Mouse (Mus musculus): Measurements from ENCODE around the gene Mlxip. TPM values are rescaled to one million over a fixed set of nuclear protein-coding genes. Genes with fewer than 3 reads are reported as not detected.

Mlxip gene
- total RNA-seq, 2 experiments from 2014 or later = 20.5 to 20.8 TPM

DNA sequence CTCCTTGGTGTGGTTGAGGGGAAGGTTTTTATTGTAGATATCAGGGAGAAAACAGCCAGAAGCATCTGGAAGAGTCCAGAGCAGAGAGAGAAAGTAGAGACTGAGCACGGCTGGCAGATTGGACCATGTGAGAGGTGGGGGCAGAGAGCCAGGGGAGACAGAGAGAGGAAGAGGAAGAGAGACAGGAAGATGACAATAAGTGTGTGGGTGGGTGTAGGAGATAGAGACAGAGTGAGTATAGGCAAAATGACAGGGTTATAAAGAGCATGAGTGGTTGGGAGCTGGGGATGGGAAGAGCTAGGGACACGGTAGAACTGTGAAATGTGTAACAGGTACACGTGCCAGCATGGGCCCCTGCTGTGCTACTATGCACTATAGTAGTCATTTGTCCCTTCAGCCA is 6.1 kb upstream of the Mlxip start:
- H3K4me3 ChIP-seq = no peak overlapping the region
- intact Hi-C loops (cut with DNase I) = no loop called here
- TF ChIP-seq CTCF (IDR thresholded peaks at IDR 0.05) = no peak
- H3K27ac ChIP-seq = no peak overlapping the region
- DNase-seq (ENCODE audit: extremely low spot score in 1 of 2, low spot score in 2 of 2) = no peak

DNA sequence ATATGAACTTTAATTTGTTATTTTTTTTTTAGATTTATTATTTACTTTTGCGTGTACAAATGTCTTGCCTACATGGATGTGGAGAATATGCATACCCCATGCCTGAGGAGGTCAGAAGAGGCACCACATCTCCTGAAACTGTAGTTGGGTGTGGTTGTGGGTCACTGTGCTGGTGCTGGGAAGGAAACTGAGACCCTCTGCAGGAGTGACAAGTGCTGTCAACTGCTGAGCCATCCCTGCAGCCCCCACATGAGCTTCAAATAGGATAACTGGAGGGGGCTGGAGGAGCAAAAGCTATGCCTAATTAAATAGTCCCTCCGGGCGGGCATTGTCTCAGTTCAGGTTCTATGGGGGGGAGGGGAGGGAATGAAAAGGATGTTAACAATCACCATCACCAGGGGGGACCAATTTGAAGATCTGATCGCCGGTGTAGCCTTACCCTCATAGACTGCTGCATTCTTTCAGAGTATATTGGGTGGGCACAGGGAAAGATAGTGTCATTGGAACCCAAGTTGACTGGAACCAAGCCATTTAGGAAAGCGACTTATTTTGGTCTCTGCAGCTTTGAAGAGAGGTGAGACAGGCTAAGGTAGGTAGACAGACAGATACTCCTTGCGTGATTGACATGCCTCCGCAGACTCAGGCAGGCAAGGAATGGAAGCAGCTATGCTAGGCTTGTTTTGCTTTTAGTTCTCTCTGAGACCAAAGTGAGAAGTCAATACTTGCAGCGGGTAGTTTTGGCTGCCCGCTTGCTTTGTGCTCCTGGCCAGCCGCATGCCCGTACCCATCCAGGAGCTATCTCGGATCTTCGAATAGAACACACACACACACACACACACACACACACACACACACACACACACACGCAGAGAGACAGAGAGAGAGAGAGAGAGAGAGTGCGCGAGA is 3.8 kb upstream of the Mlxip start:
- no peak for DNase-seq (ENCODE audit: extremely low spot score in 1 of 2, low spot score in 2 of 2)
- intact Hi-C loops (cut with DNase I) = loop anchor here (5.0 kb wide), 1 partner anchor 42 kb away; no protein-coding TSS in a partner anchor
- TF ChIP-seq CTCF (IDR thresholded peaks at IDR 0.05) = no peak
- H3K27ac ChIP-seq = no peak overlapping the region
- peak overlapping the region; percentile 32; the same call in 1 of the 2 replicates for H3K4me3 ChIP-seq

DNA sequence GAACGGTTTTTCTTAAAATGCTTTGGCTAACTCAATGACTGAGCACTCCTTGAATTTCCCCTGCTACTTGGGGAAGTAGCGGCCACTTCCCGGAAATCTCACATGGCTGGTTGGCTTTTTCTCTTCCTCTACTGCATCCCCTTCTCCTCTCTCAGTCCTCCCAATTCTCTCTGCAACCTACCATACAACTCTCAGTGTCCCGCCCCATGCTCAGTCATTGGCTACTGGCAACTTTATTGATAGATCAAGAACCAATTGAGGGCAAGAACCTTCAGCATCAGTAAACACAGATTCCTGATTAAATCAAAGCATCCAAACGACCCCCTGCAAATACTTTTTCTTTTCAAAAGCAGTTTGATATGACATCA is 3.2 kb upstream of the Mlxip start:
- peak in 1 of 2 experiments; percentile 56 for DNase-seq (ENCODE audit: extremely low spot score in 1 of 2, low spot score in 2 of 2)
- no peak for TF ChIP-seq CTCF (IDR thresholded peaks at IDR 0.05)
- intact Hi-C loops (cut with DNase I) = loop anchor here (5.0 kb wide), 1 partner anchor 41 kb away; no protein-coding TSS in a partner anchor
- H3K4me3 ChIP-seq = peak overlapping the region; percentile 32; the same call in 1 of the 2 replicates
- H3K27ac ChIP-seq = no peak overlapping the region

DNA sequence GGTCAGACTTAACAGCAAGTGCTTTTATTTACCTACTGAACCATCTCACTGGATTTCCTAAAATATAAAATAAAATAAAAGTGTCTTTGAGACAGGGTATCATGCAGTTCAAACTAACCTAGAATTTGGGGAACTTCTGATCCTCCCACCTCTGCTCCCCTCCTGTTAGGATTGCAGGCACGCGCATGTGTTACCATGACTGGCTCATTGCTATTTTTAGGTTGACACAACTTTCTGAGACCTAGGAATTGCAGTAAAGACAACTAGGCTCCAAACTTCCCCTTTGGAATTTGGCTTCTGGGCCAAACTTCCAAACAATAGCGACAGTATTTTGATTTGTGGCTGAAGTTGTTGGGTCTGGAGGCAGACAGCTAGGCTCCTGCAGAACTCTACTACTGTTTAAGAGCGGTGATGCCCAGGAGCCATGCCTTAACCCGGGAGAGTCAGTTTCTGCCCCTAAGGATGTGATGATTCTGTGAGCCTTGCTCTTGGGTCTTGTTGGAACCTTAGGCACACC is 754 bp upstream of the Mlxip start:
- no peak for TF ChIP-seq CTCF (IDR thresholded peaks at IDR 0.05)
- intact Hi-C loops (cut with DNase I) = loop anchor here (5.0 kb wide), 1 partner anchor 38 kb away; no protein-coding TSS in a partner anchor
- Histone ChIP-seq H3K4me3 (peak overlapping the region; percentile 90), H3K27ac (peak overlapping the region; percentile 90)
- no peak for DNase-seq (ENCODE audit: extremely low spot score in 1 of 2, low spot score in 2 of 2)

DNA sequence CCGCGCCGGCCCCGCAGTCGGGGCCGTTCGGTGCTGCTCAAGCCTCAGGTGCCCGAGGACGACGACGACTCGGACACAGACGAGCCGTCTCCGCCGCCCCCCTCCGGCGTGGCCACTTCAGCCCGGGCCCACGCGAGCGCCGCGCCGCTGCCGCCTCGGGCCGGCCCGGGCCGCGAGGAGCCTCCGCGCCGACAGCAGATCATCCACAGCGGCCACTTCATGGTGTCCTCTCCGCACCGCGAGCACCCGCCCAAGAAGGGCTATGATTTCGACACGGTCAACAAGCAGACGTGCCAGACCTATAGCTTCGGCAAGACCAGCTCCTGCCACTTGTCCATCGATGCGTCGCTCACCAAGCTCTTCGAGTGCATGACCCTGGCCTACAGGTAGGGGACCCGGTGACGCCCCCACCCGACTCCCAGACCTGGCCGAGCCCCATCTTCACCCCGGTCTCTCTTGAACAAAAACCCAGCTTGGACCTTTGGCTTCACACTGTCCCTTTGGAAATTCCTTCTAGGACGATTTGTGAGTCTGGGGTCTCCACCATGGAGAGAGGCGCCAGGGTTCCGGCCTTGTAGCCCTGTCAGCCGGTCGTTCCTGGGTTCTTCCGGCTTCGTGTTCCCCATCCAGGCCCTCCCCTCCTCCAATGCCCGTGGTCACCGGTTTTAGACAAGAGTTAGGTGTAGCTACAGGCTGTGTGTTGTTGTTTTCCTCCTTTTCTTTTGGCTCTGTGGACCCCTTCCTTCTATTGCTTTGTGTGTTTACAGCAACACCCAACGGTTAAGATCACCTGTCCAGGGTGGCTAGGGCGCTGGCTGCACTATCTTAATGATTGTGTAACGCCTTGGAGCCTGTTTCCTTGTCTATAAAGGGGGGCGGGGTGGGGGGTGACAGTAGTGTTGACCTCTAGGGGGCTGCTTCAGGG is 621 bp downstream of the Mlxip start:
- peak overlapping the region; percentile 90 for H3K27ac ChIP-seq
- no peak; the same call in 1 of the 2 replicates for TF ChIP-seq CTCF (IDR thresholded peaks at IDR 0.05)
- DNase-seq (ENCODE audit: extremely low spot score in 1 of 2, low spot score in 2 of 2) = no peak
- H3K4me3 ChIP-seq = peak overlapping the region; percentile 90
- intact Hi-C loops (cut with DNase I) = loop anchor here (5.0 kb wide), 1 partner anchor 37 kb away; no protein-coding TSS in a partner anchor

DNA sequence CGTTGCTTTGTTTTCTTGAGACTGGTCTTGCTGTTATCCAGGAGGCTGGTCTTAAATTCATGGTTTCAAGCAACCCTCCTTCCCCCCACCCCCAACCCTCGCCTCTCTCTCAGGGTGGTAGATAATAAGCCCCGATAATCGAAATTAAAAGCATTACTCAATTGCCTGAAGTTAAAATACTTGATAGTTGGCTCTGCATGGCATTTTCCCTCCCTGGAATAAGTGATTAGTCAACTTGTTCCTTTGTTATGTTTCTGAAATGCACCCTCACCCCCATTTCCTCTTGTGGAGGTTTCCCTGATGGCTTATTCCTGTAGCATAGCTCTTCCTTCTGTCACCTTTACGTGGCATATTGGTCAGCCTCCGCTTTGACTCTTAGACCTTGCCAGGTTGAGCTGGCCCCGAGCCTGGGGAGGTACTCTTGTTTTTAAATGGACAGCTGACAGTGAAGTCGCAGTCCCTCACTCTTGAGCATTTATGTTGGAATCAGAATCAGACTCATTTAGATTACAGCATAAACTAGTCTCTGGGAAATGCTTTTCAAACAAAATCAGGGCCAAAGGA is 2.4 kb downstream of the Mlxip start:
- Histone ChIP-seq H3K4me3 (peak overlapping the region; percentile 90), H3K27ac (peak overlapping the region; percentile 37)
- DNase-seq (ENCODE audit: extremely low spot score in 1 of 2, low spot score in 2 of 2) = no peak
- intact Hi-C loops (cut with DNase I) = no loop called here
- TF ChIP-seq CTCF (IDR thresholded peaks at IDR 0.05) = no peak

DNA sequence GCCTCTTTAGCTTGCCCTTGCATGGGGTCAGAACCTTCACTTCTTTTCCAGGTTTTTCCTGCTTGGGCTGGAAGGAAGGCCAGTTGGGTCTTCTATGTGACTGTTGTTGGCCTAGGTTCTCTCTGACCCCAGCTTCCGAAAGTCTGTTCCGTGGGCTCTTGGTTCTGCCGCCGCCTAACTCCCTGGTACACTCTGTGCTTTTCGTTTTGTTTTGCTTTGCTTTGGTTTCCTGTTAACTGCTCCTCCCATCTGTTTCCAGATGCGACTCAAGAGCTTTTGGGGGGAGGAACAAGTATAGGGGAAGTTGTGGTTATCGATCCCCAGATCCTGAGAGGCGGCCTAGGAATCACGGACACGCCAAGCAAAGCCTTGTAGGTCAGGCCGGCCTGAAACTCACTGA is 3.2 kb downstream of the Mlxip start:
- peak overlapping the region; percentile 37 for H3K27ac ChIP-seq

DNA sequence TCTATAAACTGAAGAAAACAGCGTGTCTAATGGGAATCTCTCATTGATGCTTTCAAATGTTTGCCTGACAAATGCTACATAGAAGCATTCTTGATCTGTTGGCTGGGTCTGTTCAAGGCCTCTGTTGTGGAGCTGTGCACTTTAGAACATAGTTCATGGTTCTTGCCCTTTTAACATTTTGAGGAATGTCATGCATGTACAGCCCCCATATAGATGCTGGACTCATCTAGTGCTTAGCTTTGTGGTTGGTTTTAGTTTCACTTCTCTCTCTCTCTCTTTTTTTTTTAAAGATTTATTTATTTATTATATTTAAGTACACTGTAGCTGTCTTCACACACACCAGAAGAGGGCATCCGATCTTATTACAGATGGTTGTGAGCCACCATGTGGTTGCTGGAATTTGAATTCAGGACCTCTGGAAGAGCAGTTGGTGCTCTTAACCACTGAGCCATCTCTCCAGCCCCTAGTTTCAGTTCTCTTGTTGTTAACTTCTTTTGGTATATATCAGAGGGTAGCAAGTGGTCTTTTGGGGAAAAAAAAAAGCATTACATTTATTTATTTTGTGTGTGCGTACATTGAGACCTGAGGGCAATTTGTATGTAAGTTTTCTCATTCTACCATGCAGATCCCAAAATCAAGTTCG is 4.4 kb downstream of the Mlxip start:
- no peak for TF ChIP-seq CTCF (IDR thresholded peaks at IDR 0.05)
- intact Hi-C loops (cut with DNase I) = no loop called here
- Histone ChIP-seq H3K4me3 (no peak overlapping the region), H3K27ac (no peak overlapping the region)
- DNase-seq (ENCODE audit: extremely low spot score in 1 of 2, low spot score in 2 of 2) = no peak

More for the DNA sequence above, 3.2 kb downstream of the Mlxip start:
- no peak for TF ChIP-seq CTCF (IDR thresholded peaks at IDR 0.05)
- H3K4me3 ChIP-seq = peak overlapping the region; percentile 90
- intact Hi-C loops (cut with DNase I) = no loop called here
- no peak for DNase-seq (ENCODE audit: extremely low spot score in 1 of 2, low spot score in 2 of 2)

DNA sequence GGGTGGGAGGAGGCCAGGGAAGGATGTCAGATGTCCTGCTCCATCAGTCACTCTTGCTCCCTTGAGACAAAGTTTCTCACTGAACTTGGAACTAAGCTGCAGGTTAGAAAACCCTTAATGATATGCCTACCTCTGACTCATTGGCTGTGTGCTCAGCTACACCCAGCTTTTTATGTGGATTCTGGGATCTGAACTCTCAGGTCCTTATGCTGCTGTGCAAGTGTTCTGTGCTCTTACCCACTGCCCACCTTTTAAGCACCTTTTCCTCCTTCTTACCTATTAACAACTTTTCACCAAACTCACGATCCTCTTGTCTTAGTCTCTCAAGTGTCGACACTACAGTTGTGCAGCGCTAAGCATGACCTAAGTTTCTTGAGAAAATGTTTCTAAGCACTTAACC is 9.9 kb downstream of the Mlxip start:
- Histone ChIP-seq H3K4me3 (no peak overlapping the region), H3K27ac (no peak overlapping the region)
- no peak for TF ChIP-seq CTCF (IDR thresholded peaks at IDR 0.05)
- DNase-seq (ENCODE audit: extremely low spot score in 1 of 2, low spot score in 2 of 2) = no peak
- intact Hi-C loops (cut with DNase I) = no loop called here

DNA sequence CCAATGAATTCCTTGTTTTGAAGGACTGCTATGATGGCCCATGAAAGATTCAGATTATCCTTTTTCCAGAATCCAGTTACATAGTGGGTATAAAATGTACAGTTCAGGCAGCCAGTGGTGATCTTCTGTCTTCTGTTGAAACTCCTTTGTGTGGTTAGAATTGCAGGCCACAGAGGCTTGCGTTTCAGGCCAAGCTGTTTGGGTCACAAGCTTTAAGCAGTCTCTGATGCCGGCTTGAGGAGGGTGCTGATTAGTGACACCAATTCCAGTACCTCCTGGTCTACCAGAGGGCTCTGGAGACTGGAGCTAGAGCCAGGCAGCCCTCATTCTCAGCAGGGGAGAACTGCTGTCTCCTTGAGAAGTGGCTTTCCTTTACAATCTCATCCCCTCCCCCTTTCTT is 12.4 kb downstream of the Mlxip start:
- no peak overlapping the region for H3K27ac ChIP-seq

DNA sequence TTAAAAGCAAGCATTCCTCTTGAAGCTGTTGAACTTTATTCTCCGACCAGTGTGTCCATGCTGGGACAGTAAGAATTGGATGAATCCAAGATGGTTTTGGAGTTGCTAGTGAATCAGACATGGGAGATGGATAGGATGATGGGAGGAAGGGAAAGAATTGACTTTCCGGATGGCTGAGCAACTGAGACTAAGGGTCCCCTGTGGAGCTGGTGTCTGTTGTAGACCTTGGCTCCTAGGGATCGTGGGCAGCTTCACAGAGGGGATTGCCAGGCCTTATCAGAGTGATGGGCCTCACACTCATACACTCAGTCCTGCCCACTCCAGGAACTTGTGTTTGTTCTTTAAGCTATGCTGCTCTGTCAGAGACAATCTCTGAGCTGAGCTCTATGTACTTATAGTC is 13.6 kb downstream of the Mlxip start:
- no peak for TF ChIP-seq CTCF (IDR thresholded peaks at IDR 0.05)
- H3K4me3 ChIP-seq = no peak overlapping the region
- intact Hi-C loops (cut with DNase I) = no loop called here
- H3K27ac ChIP-seq = no peak overlapping the region
- no peak for DNase-seq (ENCODE audit: extremely low spot score in 1 of 2, low spot score in 2 of 2)

More for the DNA sequence above, 12.4 kb downstream of the Mlxip start:
- no peak for TF ChIP-seq CTCF (IDR thresholded peaks at IDR 0.05)
- no peak for DNase-seq (ENCODE audit: extremely low spot score in 1 of 2, low spot score in 2 of 2)
- no peak overlapping the region for H3K4me3 ChIP-seq
- intact Hi-C loops (cut with DNase I) = no loop called here

Measured in left cerebral cortex, adult 2 months (tissue).